Mouse (Mus musculus): ENCODE data around the gene Ulk3. TPM values are rescaled to one million over a fixed set of nuclear protein-coding genes. Genes with fewer than 3 reads are reported as not detected.

Ulk3 gene
- polyA plus RNA-seq (2015; fragmentation: Nextera tagmentation; extraction: Ambion mirVana), result 29.5 and 38.3 TPM in 2 replicates

DNA sequence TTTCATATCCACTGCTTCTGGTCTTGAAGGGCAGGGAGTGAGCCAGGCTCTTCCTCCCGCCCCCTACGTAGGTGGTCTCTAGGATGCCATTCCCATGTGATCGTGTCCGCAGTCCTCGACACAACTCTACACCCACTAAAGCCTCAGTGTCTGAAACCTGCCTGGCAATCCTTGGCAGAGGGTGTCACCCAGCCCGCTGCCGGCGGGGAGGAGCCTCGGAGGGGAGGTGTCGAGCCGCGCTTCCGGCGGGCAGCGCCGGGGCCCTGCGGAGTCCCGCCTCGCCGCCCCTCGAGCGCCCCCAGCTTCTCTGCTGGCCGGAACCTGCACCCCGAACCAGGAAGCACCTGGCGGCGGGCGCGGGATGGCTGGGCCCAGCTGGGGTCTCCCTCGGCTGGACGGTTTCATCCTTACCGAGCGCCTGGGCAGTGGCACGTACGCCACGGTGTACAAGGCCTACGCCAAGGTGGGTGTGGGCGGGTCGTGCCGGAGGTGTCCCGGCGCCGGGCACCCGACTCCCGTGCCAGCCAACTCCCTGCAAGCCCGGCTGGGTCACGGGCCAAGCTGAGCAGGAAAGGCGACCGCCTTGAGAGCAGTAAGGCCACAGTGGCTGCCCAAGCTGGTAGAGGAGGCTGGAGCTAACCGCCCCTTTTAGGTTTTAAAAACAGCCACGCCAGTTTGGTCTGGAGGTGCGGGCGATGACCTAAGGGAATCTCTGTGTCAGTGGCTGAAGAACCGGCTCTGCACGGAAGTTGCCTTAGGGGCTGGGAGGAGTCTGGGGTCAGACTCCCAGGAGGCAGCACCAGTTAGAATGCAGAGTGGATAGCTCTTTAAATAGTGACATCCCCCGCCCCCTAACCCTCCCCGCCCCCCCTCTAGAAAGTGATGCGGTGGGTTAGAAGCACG is at the start of gene Ulk3:
Gene Ulk3 (plus strand): TSS at position 229 of the 903 bp plus-strand sequence.
- H3K27ac ChIP-seq (ENCODE audit: low read length), result peak within 1 kb of the TSS; percentile 82
- H3K4me2 ChIP-seq (ENCODE audit: low read length), result peak within 1 kb of the TSS; percentile 90
- peak; percentile 88 for ATAC-seq
- H3K27me3 ChIP-seq (ENCODE audit: control insufficient read depth, insufficient read depth, low read depth, low read length), result no peaks in the 10 kb centered on the region
- H3K4me3 ChIP-seq (ENCODE audit: low read depth, low read length), result peak within 1 kb of the TSS; percentile 66
- peaks cover 22% of the 10 kb centered on the region for H3K36me3 ChIP-seq (ENCODE audit: control insufficient read depth, insufficient read depth, low read length)
- peaks cover 10% of the 10 kb centered on the region; the same call in 1 of the 2 replicates for H3K4me1 ChIP-seq (ENCODE audit: control insufficient read depth, insufficient read depth, low read length)
- no peaks in the 10 kb centered on the region for H3K9me3 ChIP-seq (replicated peaks; ENCODE audit: control insufficient read depth, low read length, poor library complexity, severe bottlenecking)
- H3K9ac ChIP-seq (ENCODE audit: low read depth, low read length), result peak within 1 kb of the TSS; percentile 89
- WGBS, result under 1% methylated on average over 57 of the region's 58 CpGs

DNA sequence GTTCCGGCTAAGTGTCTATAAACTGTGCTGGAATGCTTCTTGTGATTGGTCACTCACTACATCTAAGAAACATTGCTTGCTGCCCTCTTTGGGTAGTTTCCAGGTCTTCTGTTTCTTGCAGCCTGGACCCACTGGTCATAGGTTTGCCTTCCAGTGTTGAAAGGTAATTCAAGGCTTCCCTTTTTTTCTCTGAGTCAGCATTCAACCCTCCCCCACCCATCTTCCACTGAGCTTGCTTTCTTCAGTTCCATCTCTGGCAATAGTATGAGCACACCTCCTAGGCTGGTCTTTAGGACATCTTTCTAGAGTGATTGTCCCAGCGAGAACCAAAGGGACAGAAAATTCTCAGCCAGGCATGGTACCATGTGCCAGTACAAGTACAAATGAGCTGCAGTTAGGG is 49.7 kb upstream of the Ulk3 start:
- no peak for ATAC-seq
- Histone ChIP-seq H3K27ac (ENCODE audit: low read length) (no peak overlapping the region), H3K4me3 (ENCODE audit: low read depth, low read length) (no peak overlapping the region), H3K36me3 (ENCODE audit: control insufficient read depth, insufficient read depth, low read length) (peaks cover 20% of the 10 kb centered on the region), H3K9ac (ENCODE audit: low read depth, low read length) (no peak overlapping the region), H3K4me1 (ENCODE audit: control insufficient read depth, insufficient read depth, low read length) (peaks cover 17% of the 10 kb centered on the region), H3K27me3 (ENCODE audit: control insufficient read depth, insufficient read depth, low read depth, low read length) (no peaks in the 10 kb centered on the region), H3K9me3 (replicated peaks; ENCODE audit: control insufficient read depth, low read length, poor library complexity, severe bottlenecking) (no peaks in the 10 kb centered on the region), H3K4me2 (ENCODE audit: low read length) (no peak overlapping the region)
- 89% methylated on average over 2 of the region's 2 CpGs for WGBS

DNA sequence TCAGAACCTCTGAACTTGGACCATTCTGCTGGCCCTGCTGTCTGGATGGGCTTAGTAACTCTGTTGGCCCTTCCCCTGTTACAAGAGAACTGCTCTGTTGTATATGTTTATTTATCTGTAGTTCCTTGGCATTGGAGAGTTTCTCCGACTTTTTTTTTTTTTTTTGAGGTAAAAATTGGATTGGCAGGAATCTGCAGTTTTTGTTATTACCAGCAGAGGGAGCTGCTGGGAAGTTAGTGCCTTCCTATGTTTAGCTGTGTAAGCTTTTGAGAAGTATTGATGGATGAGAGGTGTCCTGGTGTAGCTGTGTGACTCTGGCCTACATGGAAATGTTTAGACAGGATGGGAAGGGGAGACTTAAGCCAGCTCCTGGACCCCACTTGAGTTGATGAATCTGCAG is 47.9 kb upstream of the Ulk3 start:
- Histone ChIP-seq H3K4me3 (ENCODE audit: low read depth, low read length) (no peak overlapping the region), H3K36me3 (ENCODE audit: control insufficient read depth, insufficient read depth, low read length) (peaks cover 25% of the 10 kb centered on the region), H3K4me2 (ENCODE audit: low read length) (no peak overlapping the region), H3K9me3 (replicated peaks; ENCODE audit: control insufficient read depth, low read length, poor library complexity, severe bottlenecking) (no peaks in the 10 kb centered on the region), H3K4me1 (ENCODE audit: control insufficient read depth, insufficient read depth, low read length) (peaks cover 17% of the 10 kb centered on the region), H3K9ac (ENCODE audit: low read depth, low read length) (no peak overlapping the region), H3K27ac (ENCODE audit: low read length) (no peak overlapping the region), H3K27me3 (ENCODE audit: control insufficient read depth, insufficient read depth, low read depth, low read length) (no peaks in the 10 kb centered on the region)
- 5% methylated on average over 1 of the region's 1 CpGs for WGBS
- no peak for ATAC-seq

DNA sequence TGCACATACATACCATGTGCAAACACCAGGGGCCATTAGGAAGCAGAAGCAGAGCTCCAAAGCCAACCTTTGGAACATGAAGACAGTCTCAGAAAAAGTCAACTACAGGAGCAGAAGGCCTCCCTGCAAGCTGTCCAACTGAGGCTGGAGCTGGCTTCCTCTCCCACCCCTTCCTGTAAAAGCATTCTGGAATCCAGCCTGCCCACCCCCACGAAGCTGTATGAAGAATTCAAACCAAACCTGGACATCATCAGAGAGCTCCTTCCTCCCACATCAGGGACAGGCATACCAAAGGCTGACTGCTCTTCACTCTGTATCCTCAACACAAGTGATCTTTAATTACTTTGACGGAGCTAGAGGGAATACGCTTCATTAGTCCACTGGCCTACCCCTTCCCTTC is 45.3 kb upstream of the Ulk3 start:
- Histone ChIP-seq H3K27me3 (ENCODE audit: control insufficient read depth, insufficient read depth, low read depth, low read length) (no peaks in the 10 kb centered on the region), H3K4me1 (ENCODE audit: control insufficient read depth, insufficient read depth, low read length) (peaks cover 4% of the 10 kb centered on the region), H3K4me3 (ENCODE audit: low read depth, low read length) (no peak overlapping the region), H3K4me2 (ENCODE audit: low read length) (no peak overlapping the region), H3K36me3 (ENCODE audit: control insufficient read depth, insufficient read depth, low read length) (peaks cover 25% of the 10 kb centered on the region), H3K9ac (ENCODE audit: low read depth, low read length) (no peak overlapping the region), H3K27ac (ENCODE audit: low read length) (no peak overlapping the region), H3K9me3 (replicated peaks; ENCODE audit: control insufficient read depth, low read length, poor library complexity, severe bottlenecking) (no peaks in the 10 kb centered on the region)
- 86% methylated on average over 3 of the region's 3 CpGs for WGBS
- no peak for ATAC-seq

DNA sequence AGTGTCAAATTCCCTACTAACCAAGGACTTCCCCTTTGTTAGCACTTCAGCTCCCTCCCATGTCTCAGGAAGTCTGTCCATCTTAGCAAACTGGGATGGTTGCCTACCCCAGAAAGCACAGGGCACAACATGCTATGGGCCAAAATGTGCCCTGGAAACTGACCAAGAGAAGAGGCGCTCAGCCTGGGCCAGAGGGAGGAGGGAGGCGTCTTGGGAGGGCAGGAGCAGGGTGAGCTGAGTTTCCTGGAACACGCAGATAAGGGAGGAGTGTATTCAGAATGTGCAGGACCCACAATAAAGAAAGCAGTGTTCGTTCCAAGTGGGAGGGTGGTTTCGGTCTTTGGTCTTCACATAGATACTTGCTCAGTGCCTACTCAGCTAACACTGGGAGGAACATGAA is 42.0 kb upstream of the Ulk3 start:
- Histone ChIP-seq H3K4me3 (ENCODE audit: low read depth, low read length) (no peak overlapping the region), H3K4me2 (ENCODE audit: low read length) (no peak overlapping the region), H3K27me3 (ENCODE audit: control insufficient read depth, insufficient read depth, low read depth, low read length) (no peaks in the 10 kb centered on the region), H3K27ac (ENCODE audit: low read length) (no peak overlapping the region), H3K36me3 (ENCODE audit: control insufficient read depth, insufficient read depth, low read length) (peaks cover 16% of the 10 kb centered on the region), H3K4me1 (ENCODE audit: control insufficient read depth, insufficient read depth, low read length) (peaks cover 7% of the 10 kb centered on the region), H3K9ac (ENCODE audit: low read depth, low read length) (no peak overlapping the region), H3K9me3 (replicated peaks; ENCODE audit: control insufficient read depth, low read length, poor library complexity, severe bottlenecking) (no peaks in the 10 kb centered on the region)
- no peak for ATAC-seq
- 80% methylated on average over 5 of the region's 5 CpGs for WGBS

DNA sequence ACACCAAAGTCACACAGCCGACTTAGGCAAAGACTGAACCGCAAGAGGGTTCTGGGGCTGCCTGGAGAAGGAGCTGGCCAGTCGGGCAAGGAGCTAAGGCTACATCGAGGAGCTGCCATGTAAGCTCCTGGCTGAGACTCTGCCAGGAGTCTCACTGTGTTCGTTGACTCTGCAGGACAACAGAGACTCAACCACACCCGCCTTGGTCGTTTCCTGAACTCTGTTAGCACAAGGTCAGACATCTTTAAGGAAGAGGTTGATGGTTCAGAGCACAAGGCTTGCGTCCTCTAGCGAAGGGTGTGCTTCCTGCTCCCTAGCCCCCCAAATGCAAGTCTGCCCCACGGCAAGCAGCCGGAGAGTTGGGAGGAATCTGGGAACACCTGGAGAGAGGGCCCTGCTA is 41.4 kb upstream of the Ulk3 start:
- Histone ChIP-seq H3K36me3 (ENCODE audit: control insufficient read depth, insufficient read depth, low read length) (peaks cover 11% of the 10 kb centered on the region), H3K4me3 (ENCODE audit: low read depth, low read length) (no peak overlapping the region), H3K27ac (ENCODE audit: low read length) (no peak overlapping the region), H3K4me1 (ENCODE audit: control insufficient read depth, insufficient read depth, low read length) (peaks cover 7% of the 10 kb centered on the region), H3K27me3 (ENCODE audit: control insufficient read depth, insufficient read depth, low read depth, low read length) (no peaks in the 10 kb centered on the region), H3K9ac (ENCODE audit: low read depth, low read length) (no peak overlapping the region), H3K4me2 (ENCODE audit: low read length) (no peak overlapping the region), H3K9me3 (replicated peaks; ENCODE audit: control insufficient read depth, low read length, poor library complexity, severe bottlenecking) (no peaks in the 10 kb centered on the region)
- no peak for ATAC-seq
- WGBS, result 94% methylated on average over 11 of the region's 11 CpGs

DNA sequence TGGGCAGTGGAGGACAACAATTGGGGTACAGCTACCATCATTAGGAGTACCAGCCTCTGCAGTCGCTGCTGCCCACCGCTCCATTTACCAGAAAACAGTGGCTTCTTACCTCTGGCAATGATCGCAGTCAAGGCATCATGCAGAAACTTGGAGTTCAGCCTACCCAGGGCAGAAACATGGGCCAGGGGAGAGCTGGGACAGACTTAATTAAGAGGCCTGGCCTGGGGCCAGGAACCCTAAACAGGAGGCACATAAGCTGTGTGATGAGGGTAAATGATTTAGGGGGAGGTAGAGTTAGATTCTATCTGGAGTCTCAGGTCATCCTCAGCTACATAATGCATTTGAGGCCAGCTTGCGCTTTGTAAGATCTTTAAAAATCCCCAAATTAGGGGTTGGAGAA is 40.1 kb upstream of the Ulk3 start:
- H3K27me3 ChIP-seq (ENCODE audit: control insufficient read depth, insufficient read depth, low read depth, low read length), result no peaks in the 10 kb centered on the region
- ATAC-seq, result no peak

DNA sequence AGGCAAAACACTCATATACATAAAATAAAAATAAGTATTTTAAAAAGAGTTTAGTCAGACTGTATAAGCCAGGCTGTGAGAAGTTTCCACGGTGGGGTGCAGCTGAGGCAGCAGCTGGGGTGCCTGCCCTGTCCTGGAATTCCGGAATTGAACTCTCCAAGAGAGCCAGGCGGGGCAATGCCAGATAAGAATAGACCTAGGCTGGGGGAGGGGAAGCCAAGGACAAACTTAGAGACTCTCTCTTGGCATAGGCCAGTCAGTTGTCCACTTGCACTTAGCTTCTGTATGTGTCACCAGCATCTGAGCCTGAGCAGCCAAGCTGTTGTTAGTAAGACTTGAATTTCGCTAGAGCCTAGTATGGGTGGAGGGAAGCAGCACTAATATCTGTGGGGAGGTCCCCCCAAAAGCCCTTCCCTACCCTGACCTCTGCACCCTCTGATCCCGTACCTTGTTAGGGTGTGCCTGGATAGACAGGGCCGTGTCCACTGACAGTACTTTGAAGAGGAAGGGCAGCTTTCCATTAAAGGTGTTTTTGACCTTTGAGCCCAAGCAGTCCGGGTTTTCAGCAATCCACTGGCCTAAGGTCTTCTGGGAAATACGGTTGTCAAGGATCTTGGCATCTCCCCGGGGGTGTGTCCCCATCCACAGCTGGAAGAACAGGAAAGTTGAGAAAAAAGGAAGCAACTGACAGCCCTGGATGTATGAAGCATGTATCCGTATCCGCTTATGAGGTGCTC is 39.0 kb upstream of the Ulk3 start:
- peaks cover 7% of the 10 kb centered on the region for H3K4me1 ChIP-seq (ENCODE audit: control insufficient read depth, insufficient read depth, low read length)
- no peak overlapping the region for H3K4me3 ChIP-seq (ENCODE audit: low read depth, low read length)
- no peaks in the 10 kb centered on the region for H3K9me3 ChIP-seq (replicated peaks; ENCODE audit: control insufficient read depth, low read length, poor library complexity, severe bottlenecking)
- WGBS, result 93% methylated on average over 11 of the region's 11 CpGs
- H3K36me3 ChIP-seq (ENCODE audit: control insufficient read depth, insufficient read depth, low read length), result peaks cover 2% of the 10 kb centered on the region; the same call in 1 of the 2 replicates
- no peak overlapping the region for H3K27ac ChIP-seq (ENCODE audit: low read length)
- H3K4me2 ChIP-seq (ENCODE audit: low read length), result no peak overlapping the region
- H3K9ac ChIP-seq (ENCODE audit: low read depth, low read length), result no peak overlapping the region
- no peak for ATAC-seq
- no peaks in the 10 kb centered on the region for H3K27me3 ChIP-seq (ENCODE audit: control insufficient read depth, insufficient read depth, low read depth, low read length)

More for the DNA sequence above, 40.1 kb upstream of the Ulk3 start:
- Histone ChIP-seq H3K9ac (ENCODE audit: low read depth, low read length) (no peak overlapping the region), H3K27ac (ENCODE audit: low read length) (no peak overlapping the region), H3K4me1 (ENCODE audit: control insufficient read depth, insufficient read depth, low read length) (peaks cover 7% of the 10 kb centered on the region), H3K36me3 (ENCODE audit: control insufficient read depth, insufficient read depth, low read length) (peaks cover 7% of the 10 kb centered on the region), H3K4me3 (ENCODE audit: low read depth, low read length) (no peak overlapping the region), H3K9me3 (replicated peaks; ENCODE audit: control insufficient read depth, low read length, poor library complexity, severe bottlenecking) (no peaks in the 10 kb centered on the region), H3K4me2 (ENCODE audit: low read length) (no peak overlapping the region)
- 92% methylated on average over 4 of the region's 4 CpGs for WGBS

Data from midbrain, embryonic 16.5 days (tissue).